Mouse (Mus musculus) G1E (cell line): ENCODE data around the gene Bclaf1. TPM values are rescaled to one million over a fixed set of nuclear protein-coding genes. Genes with fewer than 3 reads are reported as not detected.

Experiments used
- ATAC-seq: 2 replicates; pipeline ENCODE4 v1.8.0; 2016; ENCODE audit warnings: mild to moderate bottlenecking; ENCODE audit not compliant: insufficient number of reproducible peaks, poor library complexity, low FRiP score, severe bottlenecking; ENCODE audit errors: extremely low read depth
- DNase-seq: peaks from one replicate; pipeline ENCODE4 v3.0.0; 2012; ENCODE audit warnings: low spot score
- H3K27me3 ChIP-seq: 2 replicates; pipeline ENCODE4 v1.6.1; 2012; ENCODE audit warnings: mild to moderate bottlenecking, low read length, inconsistent platforms; ENCODE audit not compliant: insufficient read depth
- H3K36me3 ChIP-seq: replicated peaks from 2 replicates; pipeline ENCODE3; 2012; ENCODE audit warnings: mild to moderate bottlenecking, inconsistent platforms
- H3K4me1 ChIP-seq: 2 replicates; pipeline ENCODE4 v1.6.1; 2012; ENCODE audit warnings: low read depth, low read length, inconsistent platforms, mixed read lengths; ENCODE audit not compliant: insufficient read depth
- H3K4me3 ChIP-seq: 2 replicates; pipeline ENCODE4 v1.5.1; 2012; ENCODE audit warnings: low read depth, mild to moderate bottlenecking, inconsistent platforms, low read length, moderate library complexity, mixed read lengths
- H3K9me3 ChIP-seq: replicated peaks from 2 replicates; pipeline ENCODE4 v1.6.1; 2012; ENCODE audit warnings: inconsistent platforms
- CTCF ChIP-seq: IDR thresholded peaks from 2 replicates; pipeline ENCODE4 v1.5.1; 2012; ENCODE audit warnings: low read depth, low read length, inconsistent platforms, mixed read lengths
- GATA1 ChIP-seq: IDR thresholded peaks from 2 replicates; pipeline ENCODE4 v1.6.1; 2012; ENCODE audit warnings: borderline replicate concordance, low read length, inconsistent platforms, mixed read lengths
- GATA2 ChIP-seq: IDR thresholded peaks from 2 replicates; pipeline ENCODE4 v1.6.1; 2012; ENCODE audit warnings: low read depth, low read length, inconsistent platforms, borderline replicate concordance
- POLR2AphosphoS5 ChIP-seq: IDR thresholded peaks from 2 replicates; pipeline ENCODE4 v1.6.1; 2012; ENCODE audit warnings: low read depth, low read length, inconsistent platforms; ENCODE audit not compliant: insufficient replicate concordance
- TAL1 ChIP-seq: conservative IDR thresholded peaks from 2 replicates; pipeline ENCODE4 v1.6.1; 2012; ENCODE audit warnings: low read depth, low read length, inconsistent platforms, mixed read lengths
- polyA plus RNA-seq: library from polyadenylated mRNA; stranded (reverse); fragments of >175 nt; gene quantifications from 2 replicates; pipeline ENCODE4 v1.2.3, GENCODE M21; 2012
- total RNA-seq, 2 experiments: library from RNA; stranded (forward) in 1 of 2; stranded (reverse) in 1 of 2; fragments of 200-1000 nt in 1 of 2; fragments of >200 nt in 1 of 2; fragmentation: Nextera tagmentation in 1 of 2; gene quantifications; 2 replicates each; pipeline ENCODE4 v1.2.3; 2014 to 2017

Gene Bclaf1
- total and polyA plus RNA-seq, 3 experiments = 27.8 to 407 (median 248) TPM

DNA sequence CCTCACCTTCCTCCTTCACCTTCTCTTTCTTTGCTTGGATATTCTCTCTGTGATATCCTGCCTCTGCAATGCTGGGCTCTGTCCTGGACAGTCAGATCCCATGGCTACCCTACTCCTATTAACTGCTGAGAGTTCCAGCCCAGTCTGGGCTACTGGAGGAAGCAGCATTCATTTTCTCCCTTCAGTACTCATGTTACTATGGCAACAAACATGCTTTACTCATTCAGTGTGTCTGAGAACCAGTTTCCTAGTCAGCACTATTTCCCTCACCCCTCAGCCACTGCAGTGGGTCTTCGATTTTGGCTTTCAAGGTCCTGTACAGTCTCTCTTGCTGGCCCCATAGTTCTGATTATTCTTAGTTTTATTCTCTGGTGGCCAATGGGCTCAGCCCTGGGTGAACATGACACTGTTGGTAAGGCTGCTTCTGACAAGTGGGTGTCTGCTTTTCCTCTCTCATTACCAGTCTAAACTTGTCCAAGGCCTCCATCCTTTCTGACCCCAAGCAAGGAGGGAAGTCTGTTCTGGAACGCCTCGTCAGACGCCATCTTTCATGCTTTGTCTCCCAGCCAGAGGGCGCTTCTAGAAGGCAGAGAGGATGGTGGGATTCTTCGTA lies 70.6 kb downstream of the Bclaf1 start:
- Histone ChIP-seq H3K27me3 (peaks cover 2% of the 10 kb centered on the region), H3K9me3 (no peaks in the 10 kb centered on the region), H3K4me3 (no peak overlapping the region), H3K36me3 (no peaks in the 10 kb centered on the region), H3K4me1 (no peaks in the 10 kb centered on the region)
- no peak for TF ChIP-seq TAL1
- TF ChIP-seq CTCF = no peak
- TF ChIP-seq GATA2 = no peak
- TF ChIP-seq GATA1 = no peak
- no peak for TF ChIP-seq POLR2AphosphoS5
- ATAC-seq = no peak
- DNase-seq = no peak

DNA sequence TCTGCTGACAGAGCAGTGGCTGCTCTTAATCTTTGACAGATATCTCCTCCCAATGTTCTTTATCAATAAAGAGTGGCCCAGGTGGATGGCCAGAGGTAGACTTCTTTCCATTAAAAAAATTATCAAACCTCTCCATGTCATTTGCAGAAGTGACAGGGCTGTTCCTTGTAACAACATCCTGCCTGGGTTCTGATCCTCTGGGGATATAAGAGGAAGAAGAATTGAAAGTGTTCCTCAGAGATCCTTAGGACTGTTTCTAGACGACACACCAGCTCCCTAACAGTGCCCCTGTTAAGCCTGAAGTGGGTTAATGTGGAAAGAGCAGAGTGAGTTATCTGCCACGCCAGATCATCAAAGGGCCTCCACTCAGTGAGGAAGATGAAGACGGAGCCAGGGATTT lies 78.3 kb downstream of the Bclaf1 start:
- TF ChIP-seq GATA1 = no peak
- no peak for TF ChIP-seq POLR2AphosphoS5
- TF ChIP-seq TAL1 = no peak
- no peak for TF ChIP-seq GATA2
- TF ChIP-seq CTCF = no peak
- no peaks in the 10 kb centered on the region for H3K36me3 ChIP-seq
- H3K27me3 ChIP-seq = no peaks in the 10 kb centered on the region; the same call in none of the 2 replicates
- ATAC-seq = no peak
- no peaks in the 10 kb centered on the region for H3K9me3 ChIP-seq
- DNase-seq = no peak
- no peak overlapping the region for H3K4me3 ChIP-seq
- no peaks in the 10 kb centered on the region for H3K4me1 ChIP-seq

Other genes starting within 250 kb of the Bclaf1 start
- gene Map7, start 164.0 kb upstream of the Bclaf1 start, total RNA-seq (2014; fragmentation: Nextera tagmentation) = not detected in 2 replicates
- gene Map7, start 164.0 kb upstream of the Bclaf1 start, total RNA-seq (2017) = 2.3 and 2.6 TPM in 2 replicates
- 2.5 and 2.8 TPM in 2 replicates for gene Map7, start 164.0 kb upstream of the Bclaf1 start, polyA plus RNA-seq
- gene Mtfr2, start 35.3 kb downstream of the Bclaf1 start, total RNA-seq (2014; fragmentation: Nextera tagmentation) = 22.7 and 34.2 TPM in 2 replicates
- gene Mtfr2, start 35.3 kb downstream of the Bclaf1 start, total RNA-seq (2017) = 14.6 and 15.9 TPM in 2 replicates
- 10.1 and 14.5 TPM in 2 replicates for gene Mtfr2, start 35.3 kb downstream of the Bclaf1 start, polyA plus RNA-seq